Mouse (Mus musculus) liver, adult 2 months (tissue): Measurements from ENCODE around the gene Epo. TPM values are rescaled to one million over a fixed set of nuclear protein-coding genes. Genes with fewer than 3 reads are reported as not detected.

Source experiments
- DNase-seq: peaks from one replicate; pipeline ENCODE4 v3.0.0-alpha.2; 2011; ENCODE audit warnings: low read depth, low spot score; ENCODE audit errors: extremely low read depth
- H3K27ac ChIP-seq: fragments of 200-500 bp; replicated peaks from 2 replicates; pipeline ENCODE4 v1.5.1; 2012; ENCODE audit warnings: low read depth, mild to moderate bottlenecking, control low read depth, inconsistent platforms, low read length; ENCODE audit not compliant: insufficient read depth
- H3K27me3 ChIP-seq: fragments of 200-500 bp; 2 replicates; pipeline ENCODE4 v1.6.1; 2012; ENCODE audit warnings: mild to moderate bottlenecking, moderate library complexity, low read length, inconsistent platforms; ENCODE audit not compliant: control insufficient read depth, insufficient read depth
- H3K36me3 ChIP-seq: fragments of 200-500 bp; 2 replicates; pipeline ENCODE4 v1.6.1; 2012; ENCODE audit warnings: low read length, inconsistent platforms; ENCODE audit not compliant: control insufficient read depth, insufficient read depth
- H3K4me1 ChIP-seq: fragments of 200-500 bp; 2 replicates; pipeline ENCODE4 v1.6.1; 2011; ENCODE audit warnings: low read length; ENCODE audit not compliant: control insufficient read depth, insufficient read depth
- H3K4me3 ChIP-seq: fragments of 200-500 bp; 2 replicates; pipeline ENCODE4 v1.5.1; 2011; ENCODE audit warnings: low read depth, mild to moderate bottlenecking, control low read depth, low read length, moderate library complexity; ENCODE audit not compliant: insufficient read depth
- H3K79me2 ChIP-seq: fragments of 200-500 bp; 2 replicates; pipeline ENCODE4 v1.6.1; 2012; ENCODE audit warnings: inconsistent platforms, mild to moderate bottlenecking, low read length, moderate library complexity; ENCODE audit not compliant: control insufficient read depth, insufficient read depth
- H3K9ac ChIP-seq: fragments of 200-500 bp; 2 replicates; pipeline ENCODE4 v1.6.1; 2012; ENCODE audit warnings: low read depth, mild to moderate bottlenecking, control low read depth, inconsistent platforms, low read length
- CTCF ChIP-seq: fragments of 200-500 bp; IDR thresholded peaks from 2 replicates; pipeline ENCODE4 v1.5.1; 2011; ENCODE audit warnings: low read depth, low read length, control low read depth
- POLR2A ChIP-seq: fragments of 200-500 bp; IDR thresholded peaks from 2 replicates; pipeline ENCODE4 v1.6.1; 2011; ENCODE audit warnings: low read length, control low read depth; ENCODE audit not compliant: insufficient read depth; ENCODE audit errors: extremely low read depth
- WGBS: fragments of 180-500 bp; shearing (Covaris S2); methylation state at CpG from one replicate; pipeline ENCODE4 v1.1.7; 2018; 5-methylcytosine and 5-hydroxymethylcytosine counted together
- polyA plus RNA-seq: library from polyadenylated mRNA; depleted of rRNA; stranded (reverse); fragments of >200 nt; gene quantifications from 2 replicates; pipeline ENCODE4 v1.2.3, GENCODE M21; 2012
- total RNA-seq: library from RNA; depleted of rRNA; stranded (reverse); fragments of >200 nt; gene quantifications from 2 replicates; pipeline ENCODE4 v1.2.3, GENCODE M21; 2014

The Epo gene
- total and polyA plus RNA-seq, 2 experiments, result not detected

DNA sequence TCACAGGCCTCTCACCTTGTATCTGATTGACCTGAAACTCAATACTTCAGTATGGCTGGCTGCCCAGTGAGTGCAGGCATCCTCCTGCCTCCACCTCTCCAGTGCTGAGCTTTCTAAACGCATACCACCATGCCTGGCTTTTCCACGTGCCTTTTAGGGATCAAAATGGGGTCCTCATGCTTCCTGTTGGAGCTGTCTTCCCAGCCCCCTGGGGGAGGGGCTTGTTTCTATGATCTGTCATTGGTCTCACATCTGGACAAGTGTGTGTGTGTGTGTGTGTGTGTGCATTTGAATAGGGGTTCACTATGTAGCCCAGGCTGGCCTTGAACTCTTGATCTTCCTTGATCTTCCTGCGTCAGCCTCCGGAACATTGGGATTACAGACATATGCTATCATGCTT is 4.4 kb upstream of the Epo start:
- Histone ChIP-seq H3K79me2 (0 out of 2 replicates have a peak, but pooled peaks cover 1% of the 10 kb centered on the region), H3K9ac (no peak overlapping the region), H3K4me1 (peaks cover 5% of the 10 kb centered on the region; the same call in 1 of the 2 replicates), H3K36me3 (no peaks in the 10 kb centered on the region), H3K4me3 (no peak overlapping the region), H3K27me3 (no peaks in the 10 kb centered on the region), H3K27ac (no peak overlapping the region)
- WGBS, result 55% methylated on average over 4 of the region's 4 CpGs
- no peak for DNase-seq
- TF ChIP-seq CTCF, result no peak
- TF ChIP-seq POLR2A, result no peak

- Histone ChIP-seq H3K4me3 (no peak overlapping the region), H3K27me3 (no peaks in the 10 kb centered on the region), H3K36me3 (no peaks in the 10 kb centered on the region), H3K4me1 (peaks cover 4% of the 10 kb centered on the region; the same call in 1 of the 2 replicates), H3K27ac (no peak overlapping the region), H3K9ac (no peak overlapping the region), H3K79me2 (peaks cover 19% of the 10 kb centered on the region)
- WGBS, result 83% methylated on average over 9 of the region's 9 CpGs
- TF ChIP-seq CTCF, result no peak
- TF ChIP-seq POLR2A, result no peak
- no peak for DNase-seq
Measured at GRCm38 (mm10) chr5:137535318-137535717, 2.3 kb upstream of the Epo start.

DNA sequence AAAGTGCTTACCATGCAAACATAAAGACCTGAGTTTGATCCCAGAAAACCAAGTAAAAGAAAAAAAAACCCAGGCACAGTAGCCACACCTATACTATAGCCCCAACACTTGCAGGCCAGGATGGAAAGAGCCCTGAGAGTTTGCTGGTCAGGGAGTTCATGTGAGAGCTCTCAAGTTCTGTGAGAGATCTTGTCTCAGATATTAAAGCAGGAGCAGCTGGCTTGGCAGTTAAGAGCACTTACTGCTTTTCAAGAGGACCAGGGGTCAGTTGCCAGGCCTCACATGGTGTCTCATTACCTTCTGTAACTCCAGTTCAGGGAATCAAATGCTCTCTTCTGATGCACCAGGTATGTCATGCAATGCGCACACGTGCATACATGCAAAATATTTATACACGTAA is 1.7 kb upstream of the Epo start:
- no peak overlapping the region for H3K27ac ChIP-seq
- TF ChIP-seq POLR2A (no peak), CTCF (no peak)
- H3K27me3 ChIP-seq, result no peaks in the 10 kb centered on the region
- WGBS, result 89% methylated on average over 3 of the region's 3 CpGs
- H3K36me3 ChIP-seq, result no peaks in the 10 kb centered on the region; the same call in 1 of the 2 replicates
- no peak overlapping the region for H3K4me3 ChIP-seq
- peaks cover 19% of the 10 kb centered on the region for H3K79me2 ChIP-seq
- no peak for DNase-seq
- no peak overlapping the region for H3K9ac ChIP-seq
- peaks cover 7% of the 10 kb centered on the region; the same call in 1 of the 2 replicates for H3K4me1 ChIP-seq

DNA sequence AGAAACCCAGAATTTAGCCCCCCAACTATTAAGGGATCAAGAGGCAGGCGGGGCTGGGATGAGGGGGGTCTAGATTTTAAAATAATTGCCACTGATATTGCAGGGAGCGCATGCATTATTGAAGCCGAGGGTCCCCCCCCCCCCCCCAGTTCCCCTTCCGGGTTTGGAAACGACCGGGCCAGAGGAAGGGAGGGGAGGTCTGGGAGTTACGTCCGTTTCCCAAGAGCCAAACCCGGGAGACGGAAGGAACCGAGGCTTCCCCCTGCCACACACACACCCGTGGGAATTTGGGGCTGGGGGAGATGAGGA is 280 bp downstream of the Epo start:
- Histone ChIP-seq H3K9ac (peak overlapping the region; percentile 83), H3K27me3 (no peaks in the 10 kb centered on the region), H3K4me1 (peaks cover 7% of the 10 kb centered on the region; the same call in 1 of the 2 replicates), H3K36me3 (peaks cover 9% of the 10 kb centered on the region), H3K27ac (peak overlapping the region; percentile 92), H3K79me2 (peaks cover 19% of the 10 kb centered on the region), H3K4me3 (peak overlapping the region; percentile 78)
- no peak for DNase-seq
- TF ChIP-seq POLR2A (no peak), CTCF (no peak)
- 0% methylated on average over 12 of the region's 12 CpGs for WGBS

DNA sequence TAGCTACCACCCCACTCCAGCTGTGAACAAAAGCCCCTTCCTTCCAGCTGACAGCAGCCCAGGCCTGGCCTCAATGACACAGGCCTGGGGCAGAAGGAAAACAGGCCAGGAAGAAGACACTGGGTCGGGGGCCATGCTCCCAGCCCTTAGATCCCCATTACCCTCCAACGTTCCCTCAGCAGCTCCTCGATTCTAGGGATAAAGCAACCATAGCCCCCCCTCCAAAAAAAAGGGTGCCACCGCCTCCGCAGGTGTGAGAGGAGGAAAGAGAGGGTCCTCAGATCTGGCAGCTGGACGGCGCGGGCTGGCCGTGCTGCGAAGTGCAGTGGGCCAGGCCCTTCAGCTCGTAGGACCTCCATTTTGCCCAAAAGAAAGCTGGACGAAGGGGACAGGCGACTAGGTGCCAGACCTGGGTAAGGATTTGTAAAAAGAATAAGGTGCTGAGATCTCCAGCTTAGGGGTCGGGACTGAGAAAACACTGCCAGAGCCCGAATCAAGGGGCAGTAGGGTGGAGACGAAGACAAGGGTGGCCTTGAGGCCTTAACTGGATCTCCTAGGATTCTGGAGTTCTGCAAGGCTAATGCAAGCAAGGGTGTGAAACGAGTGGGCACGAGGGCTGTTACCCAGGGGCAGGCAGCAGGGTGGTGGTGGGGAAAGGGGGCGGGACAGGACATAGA is 773 bp downstream of the Epo start:
- peak overlapping the region; percentile 78 for H3K4me3 ChIP-seq
- TF ChIP-seq POLR2A (no peak), CTCF (no peak)
- peaks cover 19% of the 10 kb centered on the region for H3K79me2 ChIP-seq
- peaks cover 7% of the 10 kb centered on the region; the same call in 1 of the 2 replicates for H3K4me1 ChIP-seq
- peak overlapping the region; percentile 83 for H3K9ac ChIP-seq
- peak overlapping the region; percentile 92 for H3K27ac ChIP-seq
- under 1% methylated on average over 19 of the region's 19 CpGs for WGBS
- peak; percentile 25 for DNase-seq
- H3K27me3 ChIP-seq, result no peaks in the 10 kb centered on the region
- peaks cover 11% of the 10 kb centered on the region for H3K36me3 ChIP-seq
